Mouse (Mus musculus) kidney, adult 2 months (tissue): ENCODE measurements at regions not wholly inside any gene's neighbourhood (a gene's known extent, or its start where the extent isn't known, plus 50 kb on each side); places are given as distances from the start of the nearest gene placed in this dataset.

ENCODE experiments used
- DNase-seq: peaks from one replicate; pipeline ENCODE4 v3.0.0; 2021
- H3K27ac ChIP-seq: fragments of 200-500 bp; 2 replicates; pipeline ENCODE4 v1.5.1; 2012; ENCODE audit warnings: low read depth, low read length, control low read depth, inconsistent platforms; ENCODE audit not compliant: insufficient read depth
- H3K27me3 ChIP-seq: fragments of 200-500 bp; replicated peaks from 2 replicates; pipeline ENCODE4 v1.6.1; 2012; ENCODE audit warnings: mild to moderate bottlenecking, moderate library complexity, low read length, inconsistent platforms; ENCODE audit not compliant: control insufficient read depth, insufficient read depth
- H3K36me3 ChIP-seq: fragments of 200-500 bp; 2 replicates; pipeline ENCODE4 v1.6.1; 2012; ENCODE audit warnings: mild to moderate bottlenecking, moderate library complexity, low read length, inconsistent platforms; ENCODE audit not compliant: control insufficient read depth, insufficient read depth
- H3K4me1 ChIP-seq: fragments of 200-500 bp; 2 replicates; pipeline ENCODE4 v1.6.1; 2011; ENCODE audit warnings: low read length; ENCODE audit not compliant: control insufficient read depth, insufficient read depth
- H3K4me3 ChIP-seq: fragments of 200-500 bp; 2 replicates; pipeline ENCODE4 v1.5.1; 2011; ENCODE audit warnings: mild to moderate bottlenecking, low read depth, low read length, control low read depth; ENCODE audit not compliant: insufficient read depth
- CTCF ChIP-seq: fragments of 200-500 bp; conservative IDR thresholded peaks from 2 replicates; pipeline ENCODE4 v1.5.1; 2011; ENCODE audit warnings: low read depth, mild to moderate bottlenecking, control low read depth, low read length, moderate library complexity, mixed read lengths; ENCODE audit not compliant: insufficient read depth, insufficient read length
- POLR2A ChIP-seq: fragments of 200-500 bp; IDR thresholded peaks from one replicate; pipeline ENCODE4 v1.6.1; 2011; ENCODE audit warnings: low read depth, low read length, control low read depth
- WGBS: fragments of 180-500 bp; shearing (Covaris S2); methylation state at CpG from one replicate; pipeline ENCODE4 v1.1.7; 2018; 5-methylcytosine and 5-hydroxymethylcytosine counted together

DNA sequence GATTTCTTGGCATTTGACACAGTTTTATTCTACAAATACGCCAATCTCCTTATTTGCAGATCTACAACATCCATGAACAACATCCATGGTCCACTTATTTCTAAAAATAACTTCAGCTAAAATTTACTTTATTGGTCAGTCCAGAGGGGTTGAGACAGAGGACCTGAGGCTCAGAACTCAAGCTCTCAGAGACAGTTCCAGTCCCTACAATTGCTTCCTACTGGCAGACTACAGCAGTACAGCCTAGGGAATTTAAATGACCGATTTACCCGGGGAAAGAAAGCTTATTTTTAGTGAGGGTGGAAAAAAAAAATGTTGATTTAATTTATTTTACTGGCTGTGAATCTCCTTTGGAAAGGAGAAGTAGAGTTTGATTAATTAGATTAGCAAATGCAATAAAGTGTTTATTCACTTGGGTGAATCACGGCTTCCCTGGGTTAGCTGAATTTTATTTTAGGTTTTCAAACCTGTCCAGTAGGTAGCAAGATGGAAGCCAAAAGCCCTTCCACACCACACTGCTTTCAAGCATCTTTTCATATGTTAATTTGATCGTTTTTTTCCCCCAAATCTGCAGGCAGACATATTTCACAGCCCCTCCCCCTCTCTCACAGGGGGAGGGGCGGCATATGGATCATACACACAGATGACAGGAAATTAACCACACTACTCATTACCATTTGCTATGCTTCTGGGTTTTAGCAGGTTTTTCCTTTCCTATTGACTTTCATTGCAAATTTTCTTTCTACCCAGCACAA lies 143.0 kb downstream of the Sox4 start:
- no peak for DNase-seq
- H3K27ac ChIP-seq = no peak overlapping the region
- TF ChIP-seq POLR2A = no peak
- TF ChIP-seq CTCF = no peak

DNA sequence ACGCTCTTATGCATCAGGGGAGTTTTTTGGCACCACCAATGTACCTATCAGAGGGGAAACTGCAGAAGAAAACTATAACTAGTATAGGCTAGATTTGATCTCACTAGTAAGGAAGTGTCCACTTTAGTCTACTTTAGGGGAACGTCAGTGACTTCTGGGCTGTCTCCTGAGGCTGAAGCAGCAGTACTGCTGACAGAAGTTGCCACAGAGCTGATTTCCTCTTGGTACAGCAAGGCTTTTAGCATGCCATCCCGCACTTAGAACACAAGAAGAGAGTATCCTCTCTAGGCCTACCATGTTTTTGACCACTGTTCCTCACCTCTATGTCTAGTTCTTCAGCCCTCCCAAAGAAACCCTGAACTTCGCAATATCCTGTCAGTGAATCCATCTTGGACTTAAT lies 148.2 kb downstream of the Sox4 start:
- H3K4me3 ChIP-seq = no peak overlapping the region
- WGBS = 66% methylated on average over 4 of the region's 4 CpGs
- no peak for TF ChIP-seq POLR2A
- TF ChIP-seq CTCF = no peak

More for the DNA sequence above, 143.0 kb downstream of the Sox4 start:
- no peaks in the 10 kb centered on the region for H3K27me3 ChIP-seq
- H3K4me3 ChIP-seq = no peak overlapping the region
- 58% methylated on average over 6 of the region's 6 CpGs for WGBS
- no peaks in the 10 kb centered on the region; the same call in 1 of the 2 replicates for H3K4me1 ChIP-seq
- no peaks in the 10 kb centered on the region for H3K36me3 ChIP-seq

DNA sequence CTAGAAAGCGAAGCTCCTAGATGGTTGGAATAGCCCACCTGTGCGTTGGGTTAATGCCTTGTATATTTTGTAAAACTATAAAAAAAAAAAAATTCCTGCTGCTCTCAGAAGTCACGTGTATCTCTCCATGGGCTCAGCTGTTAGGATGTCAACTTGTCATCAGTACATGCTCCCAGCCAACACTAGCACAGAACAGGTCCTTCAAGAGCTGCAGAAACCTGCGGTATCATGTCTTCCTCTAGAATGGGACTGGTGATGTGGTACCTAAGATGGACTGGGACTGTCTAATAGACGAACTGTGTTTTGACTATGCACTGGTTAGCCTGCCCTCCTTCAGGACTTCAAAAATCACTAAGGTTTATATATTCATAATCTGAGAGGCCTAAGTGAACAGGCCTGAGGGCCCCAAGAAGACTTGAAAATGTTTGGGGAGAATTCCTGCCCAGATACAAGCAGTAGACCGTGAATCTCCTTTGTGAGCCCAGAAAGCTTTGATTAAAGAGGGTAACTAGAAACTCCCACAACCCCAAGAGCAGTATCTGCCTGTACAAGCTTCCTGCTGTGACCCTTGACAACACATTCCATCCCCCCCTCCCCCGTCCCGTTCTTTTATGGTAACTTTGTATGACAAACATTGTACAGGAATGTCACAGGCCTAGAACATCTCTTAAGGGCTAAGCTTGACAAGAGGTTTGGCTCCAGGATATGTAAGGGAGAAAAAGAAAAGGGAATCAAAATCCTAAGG lies 152.1 kb downstream of the Sox4 start:
- Histone ChIP-seq H3K36me3 (no peaks in the 10 kb centered on the region), H3K27me3 (no peaks in the 10 kb centered on the region), H3K4me1 (no peaks in the 10 kb centered on the region), H3K27ac (no peak overlapping the region), H3K4me3 (no peak overlapping the region)
- 80% methylated on average over 8 of the region's 8 CpGs for WGBS
- no peak for DNase-seq
- TF ChIP-seq POLR2A = no peak
- no peak for TF ChIP-seq CTCF

More for the DNA sequence above, 148.2 kb downstream of the Sox4 start:
- no peak for DNase-seq
- Histone ChIP-seq H3K27ac (no peak overlapping the region), H3K4me1 (no peaks in the 10 kb centered on the region), H3K27me3 (no peaks in the 10 kb centered on the region), H3K36me3 (no peaks in the 10 kb centered on the region)

DNA sequence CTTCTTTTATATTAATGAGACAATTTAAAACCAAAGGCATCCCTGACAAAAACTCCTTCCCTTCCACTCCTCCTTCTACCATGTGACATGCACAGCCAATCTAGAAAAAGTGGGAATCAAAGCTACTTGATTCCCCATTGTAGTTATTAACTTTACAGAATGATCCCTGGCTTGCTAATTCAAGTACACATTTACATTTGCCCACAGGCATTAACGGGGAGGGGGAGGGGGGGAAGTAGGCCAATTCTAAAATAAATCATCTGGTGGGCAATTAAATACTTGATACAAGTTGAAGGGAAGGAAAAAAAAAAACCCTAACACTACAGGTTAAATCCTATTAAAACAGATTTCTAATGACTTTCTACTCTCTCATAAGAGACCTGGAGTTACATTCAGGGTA lies 152.8 kb downstream of the Sox4 start:
- Histone ChIP-seq H3K27me3 (no peaks in the 10 kb centered on the region), H3K4me1 (no peaks in the 10 kb centered on the region), H3K36me3 (no peaks in the 10 kb centered on the region), H3K27ac (no peak overlapping the region), H3K4me3 (no peak overlapping the region)
- no peak for DNase-seq
- no peak for TF ChIP-seq CTCF
- WGBS = 42% methylated on average over 1 of the region's 1 CpGs

DNA sequence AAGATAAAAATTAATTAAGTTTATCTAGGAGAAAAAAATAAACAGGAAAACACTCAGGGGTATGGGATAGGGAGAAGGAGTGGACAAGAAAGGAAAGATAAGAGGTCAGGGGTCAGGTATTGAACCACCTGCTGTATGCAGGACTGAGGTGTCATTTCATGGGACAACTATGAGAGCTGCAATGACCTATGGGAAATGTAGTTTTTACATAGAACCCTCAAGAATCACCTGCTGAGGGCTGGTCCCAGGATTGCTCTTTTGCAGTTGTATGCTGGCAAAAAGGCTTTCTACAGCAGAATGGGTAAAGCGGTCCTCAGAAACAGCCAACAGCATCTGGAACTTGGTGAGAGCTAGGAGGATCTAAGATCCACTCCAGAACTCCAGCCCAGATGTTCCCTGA lies 154.0 kb downstream of the Sox4 start:
- Histone ChIP-seq H3K4me1 (no peaks in the 10 kb centered on the region), H3K4me3 (no peak overlapping the region), H3K27ac (no peak overlapping the region), H3K36me3 (no peaks in the 10 kb centered on the region), H3K27me3 (no peaks in the 10 kb centered on the region)
- DNase-seq = no peak
- TF ChIP-seq CTCF (no peak), POLR2A (no peak)
- WGBS = 100% methylated on average over 1 of the region's 1 CpGs

GRCm38 (mm10) chr13:28797617-28798475 lies 155.7 kb downstream of the Sox4 start:
- 79% methylated on average over 8 of the region's 8 CpGs for WGBS
- no peak overlapping the region for H3K4me3 ChIP-seq
- DNase-seq = no peak

GRCm38 (mm10) chr13:28795274-28795673 lies 158.2 kb downstream of the Sox4 start:
- no peak for TF ChIP-seq POLR2A
- TF ChIP-seq CTCF = no peak
- WGBS = 71% methylated on average over 7 of the region's 7 CpGs
- H3K27me3 ChIP-seq = no peaks in the 10 kb centered on the region
- peaks cover 3% of the 10 kb centered on the region; the same call in 1 of the 2 replicates for H3K4me1 ChIP-seq
- no peak overlapping the region for H3K27ac ChIP-seq
- H3K36me3 ChIP-seq = no peaks in the 10 kb centered on the region
- no peak for DNase-seq
- no peak overlapping the region for H3K4me3 ChIP-seq

More at GRCm38 (mm10) chr13:28797617-28798475, 155.7 kb downstream of the Sox4 start:
- Histone ChIP-seq H3K27ac (no peak overlapping the region), H3K36me3 (no peaks in the 10 kb centered on the region), H3K4me1 (no peaks in the 10 kb centered on the region), H3K27me3 (no peaks in the 10 kb centered on the region)
- TF ChIP-seq CTCF (no peak), POLR2A (no peak)
